Mouse (Mus musculus): ENCODE data around the gene Grb10.
A peak's percentile ranks its signal among the peaks of the same experiment; 100 is the strongest.

Gene Grb10

GRCm38 (mm10) chr11:11901509-11901908, 137.0 kb downstream of the Grb10 start:
- no peak for DNase-seq (ENCODE audit: low spot score)

- no peak for DNase-seq (ENCODE audit: low spot score)
These were observed 140.0 kb downstream of the Grb10 start for GRCm38 (mm10) chr11:11898496-11898895.

GRCm38 (mm10) chr11:11897645-11898357, 140.7 kb downstream of the Grb10 start, which contains the start of gene Ddc:
Ddc (minus strand) TSS chr11:11898144.
- no peak for DNase-seq (ENCODE audit: low spot score)

- DNase-seq (ENCODE audit: low spot score), result no peak
These were observed 143.0 kb downstream of the Grb10 start for GRCm38 (mm10) chr11:11895479-11895878.

- no peak for DNase-seq (ENCODE audit: low spot score)
These were observed 144.7 kb downstream of the Grb10 start for GRCm38 (mm10) chr11:11893769-11894168.

- no peak for DNase-seq (ENCODE audit: low spot score)
These were observed 145.4 kb downstream of the Grb10 start for GRCm38 (mm10) chr11:11892993-11893602.

- no peak for DNase-seq (ENCODE audit: low spot score)
These were observed 146.7 kb downstream of the Grb10 start for GRCm38 (mm10) chr11:11891832-11892231.

GRCm38 (mm10) chr11:11890139-11890741, 148.2 kb downstream of the Grb10 start:
- DNase-seq (ENCODE audit: low spot score), result no peak

GRCm38 (mm10) chr11:11888727-11889126, 149.8 kb downstream of the Grb10 start:
- DNase-seq (ENCODE audit: low spot score), result no peak

GRCm38 (mm10) chr11:11888051-11888450, 150.4 kb downstream of the Grb10 start:
- no peak for DNase-seq (ENCODE audit: low spot score)

- no peak for DNase-seq (ENCODE audit: low spot score)
These were observed 152.0 kb downstream of the Grb10 start for GRCm38 (mm10) chr11:11886403-11886998.

- peak; percentile 81 for DNase-seq (ENCODE audit: low spot score)
These were observed 152.6 kb downstream of the Grb10 start for GRCm38 (mm10) chr11:11885921-11886320.

- DNase-seq (ENCODE audit: low spot score), result no peak
These were observed 153.2 kb downstream of the Grb10 start for GRCm38 (mm10) chr11:11885246-11885643.

GRCm38 (mm10) chr11:11884533-11885245, 153.8 kb downstream of the Grb10 start:
- DNase-seq (ENCODE audit: low spot score), result no peak

GRCm38 (mm10) chr11:11881783-11882155, 156.7 kb downstream of the Grb10 start:
- no peak for DNase-seq (ENCODE audit: low spot score)

- no peak for DNase-seq (ENCODE audit: low spot score)
These were observed 157.3 kb downstream of the Grb10 start for GRCm38 (mm10) chr11:11881026-11881782.
